Mouse (Mus musculus) neutrophil, adult 65 days (primary cell): ENCODE measurements around the gene Flot2. TPM values are rescaled to one million over a fixed set of nuclear protein-coding genes. Genes with fewer than 3 reads are reported as not detected.

Experiments used
- total RNA-seq: library from RNA; stranded (reverse); gene quantifications from 2 replicates; pipeline ENCODE4 v1.2.4, GENCODE M21; 2023

The Flot2 gene
- total RNA-seq, result 144 and 162 TPM in 2 replicates

GRCm38 (mm10) chr11:78037831-78038752 is at the start of gene Flot2:
TSS of gene Flot2 (plus strand) at chr11:78037931.

GRCm38 (mm10) chr11:78031947-78032808 is 5.6 kb upstream of the Flot2 start, which contains the start of gene Dhrs13:
TSS of gene Dhrs13 (plus strand) at chr11:78032280.

GRCm38 (mm10) chr11:78079961-78080921 is 42.5 kb downstream of the Flot2 start, which contains the start of gene Eral1:
TSS of gene Eral1 (minus strand) at chr11:78080383.

GRCm38 (mm10) chr11:78094504-78095143 is 56.9 kb downstream of the Flot2 start, which contains the start of gene Fam222b:
TSS of gene Fam222b (plus strand) at chr11:78094660.

Other genes with a start within 250 kb of the Flot2 start
- not detected in 2 replicates for gene Pipox, start 143.8 kb upstream of the Flot2 start, total RNA-seq
- not detected in 2 replicates for gene Sez6, start 107.1 kb upstream of the Flot2 start, total RNA-seq
- 85.8 and 87.4 TPM in 2 replicates for gene Phf12, start 55.2 kb upstream of the Flot2 start, total RNA-seq
- 2.1 and 3.3 TPM in 2 replicates for gene Dhrs13, start 5.7 kb upstream of the Flot2 start, total RNA-seq
- 15.6 and 17.2 TPM in 2 replicates for gene Eral1, start 42.5 kb downstream of the Flot2 start, total RNA-seq
- 48.2 and 54.2 TPM in 2 replicates for gene Fam222b, start 56.7 kb downstream of the Flot2 start, total RNA-seq
- gene Traf4, start 127.7 kb downstream of the Flot2 start, total RNA-seq, result 2.9 and 3.7 TPM in 2 replicates
- gene Nek8, start 138.7 kb downstream of the Flot2 start, total RNA-seq, result 3.6 and 3.9 TPM in 2 replicates
- gene Tlcd1, start 138.8 kb downstream of the Flot2 start, total RNA-seq, result 6.2 and 12.3 TPM in 2 replicates
- gene Rpl23a, start 145.7 kb downstream of the Flot2 start, total RNA-seq, result 588 and 767 TPM in 2 replicates
- 0.93 and 9.1 TPM in 2 replicates for gene Rab34, start 150.5 kb downstream of the Flot2 start, total RNA-seq
- gene Proca1, start 155.5 kb downstream of the Flot2 start, total RNA-seq, result 0.66 and 2.1 TPM in 2 replicates
- gene Sdf2, start 207.8 kb downstream of the Flot2 start, total RNA-seq, result 41.3 and 43.1 TPM in 2 replicates
- gene Supt6, start 208.1 kb downstream of the Flot2 start, total RNA-seq, result 55.6 and 76.7 TPM in 2 replicates
- gene 2610507B11Rik, start 223.8 kb downstream of the Flot2 start, total RNA-seq, result 45.5 and 59.1 TPM in 2 replicates